Comparison of ENCODE assay signal across 21 mouse cellular contexts in the genomic region with DNA sequence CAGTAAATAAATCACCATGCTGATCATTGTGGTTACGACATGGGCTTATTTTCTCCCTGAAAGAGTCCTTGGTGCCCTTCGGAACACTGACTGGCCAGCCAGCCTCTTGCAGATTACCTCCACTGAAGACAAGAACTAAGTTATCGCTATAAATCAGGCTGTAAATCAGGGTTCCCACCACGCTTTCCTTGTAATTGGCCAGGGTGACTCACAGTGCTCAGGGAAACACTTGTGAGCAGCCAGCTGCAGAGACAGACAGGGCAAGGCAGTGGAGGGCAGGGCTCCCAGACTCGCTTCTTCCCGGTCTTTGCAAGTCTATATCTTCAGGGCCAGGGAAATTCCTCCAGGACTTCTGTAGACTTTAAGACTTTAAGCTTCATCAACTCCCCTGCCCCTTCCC. TPM values are rescaled to one million over a fixed set of nuclear protein-coding genes. Genes with fewer than 3 reads are reported as not detected.
DNase-seq lines count a peak whose midpoint lies in the region; ATAC-seq lines count a peak whose summit lies in the region.
"Had no signal": no experiment of that assay in that cellular context is flagged by ENCODE, and none has a peak within 500 bp of the region (broad histone marks: within the 10 kb centered on the region; RNA-seq: fewer than 3 reads in every experiment).

No protein-coding gene starts in this region.

- H3K4me3 ChIP-seq in neural tube, embryonic 14.5 days (ENCODE audit: low read depth, low read length): no peak overlapping the region
- no peak overlapping the region for H3K4me3 ChIP-seq in intestine, embryonic 15.5 days (replicated peaks)
- no peak overlapping the region for H3K4me3 ChIP-seq in forebrain, embryonic 11.5 days (ENCODE audit: low read depth, low read length)
- H3K4me3 ChIP-seq: embryonic facial prominence, embryonic 12.5 days; heart, embryonic 13.5 days; midbrain, embryonic 10.5 days; neural tube, embryonic 15.5 days had no signal

- DNase-seq in adrenal gland, adult 2 months: peak; percentile 69
- no peak for DNase-seq in adrenal gland, adult 18-20 months (ENCODE audit: low spot score in 2 of 2)
- no peak for DNase-seq in neural tube, embryonic 10.5 days (ENCODE audit: extremely low spot score, low spot score)
- DNase-seq in forebrain, embryonic 11.5 days (ENCODE audit: low spot score): no peak
- no peak for DNase-seq in lung, adult 18-20 months
- DNase-seq in natural killer cell, adult 2 months (ENCODE audit: low spot score in 2 of 2): no peak
- DNase-seq: cerebellum, adult 8-10 months; heart, postnatal 4 days; kidney, adult 9 months; lung, embryonic 14.5 days; lung, postnatal 4 days; right cerebral cortex, postnatal 4 days; thymus, adult 2 months had no signal

- no peaks in the 10 kb centered on the region for H3K27me3 ChIP-seq in neural tube, embryonic 14.5 days (ENCODE audit: control insufficient read depth, insufficient read depth, low read length)
- H3K27me3 ChIP-seq in intestine, embryonic 15.5 days (replicated peaks): no peaks in the 10 kb centered on the region
- no peaks in the 10 kb centered on the region for H3K27me3 ChIP-seq in forebrain, embryonic 11.5 days (ENCODE audit: control insufficient read depth, insufficient read depth, low read length)
- H3K27me3 ChIP-seq: embryonic facial prominence, embryonic 12.5 days; heart, embryonic 13.5 days; neural tube, embryonic 15.5 days had no signal

- no peak overlapping the region for H3K27ac ChIP-seq in neural tube, embryonic 14.5 days (ENCODE audit: low read depth, low read length)
- H3K27ac ChIP-seq in intestine, embryonic 15.5 days: peak overlapping the region; percentile 51
- no peak overlapping the region for H3K27ac ChIP-seq in forebrain, embryonic 11.5 days (ENCODE audit: low read depth, low read length)
- H3K27ac ChIP-seq: embryonic facial prominence, embryonic 12.5 days; heart, embryonic 13.5 days; midbrain, embryonic 10.5 days; neural tube, embryonic 15.5 days had no signal

- no peaks in the 10 kb centered on the region for H3K36me3 ChIP-seq in neural tube, embryonic 14.5 days (ENCODE audit: control insufficient read depth, insufficient read depth, low read length)
- H3K36me3 ChIP-seq in intestine, embryonic 15.5 days: no peaks in the 10 kb centered on the region
- no peaks in the 10 kb centered on the region for H3K36me3 ChIP-seq in forebrain, embryonic 11.5 days (ENCODE audit: control insufficient read depth, insufficient read depth, low read length)
- H3K36me3 ChIP-seq: embryonic facial prominence, embryonic 12.5 days; heart, embryonic 13.5 days; midbrain, embryonic 10.5 days; neural tube, embryonic 15.5 days had no signal

- no peaks in the 10 kb centered on the region for H3K4me1 ChIP-seq in neural tube, embryonic 14.5 days (ENCODE audit: control insufficient read depth, insufficient read depth, low read length)
- H3K4me1 ChIP-seq in intestine, embryonic 15.5 days (replicated peaks): peaks cover 4% of the 10 kb centered on the region; the same call in 1 of the 2 replicates
- H3K4me1 ChIP-seq in forebrain, embryonic 11.5 days (replicated peaks; ENCODE audit: control insufficient read depth, insufficient read depth, low read length): no peaks in the 10 kb centered on the region
- H3K4me1 ChIP-seq: embryonic facial prominence, embryonic 12.5 days; heart, embryonic 13.5 days; midbrain, embryonic 10.5 days had no signal

- H3K4me2 ChIP-seq in neural tube, embryonic 14.5 days (ENCODE audit: low read depth, low read length): no peak overlapping the region
- H3K4me2 ChIP-seq in intestine, embryonic 15.5 days (replicated peaks): peak overlapping the region; percentile 26
- no peak overlapping the region for H3K4me2 ChIP-seq in forebrain, embryonic 11.5 days (ENCODE audit: low read depth, low read length, severe bottlenecking)
- H3K4me2 ChIP-seq: embryonic facial prominence, embryonic 12.5 days; heart, embryonic 13.5 days; lung, embryonic 14.5 days; neural tube, embryonic 15.5 days had no signal

- H3K9me3 ChIP-seq in neural tube, embryonic 14.5 days (ENCODE audit: control insufficient read depth, low read length): no peaks in the 10 kb centered on the region
- H3K9me3 ChIP-seq in intestine, embryonic 15.5 days: no peaks in the 10 kb centered on the region
- H3K9me3 ChIP-seq in forebrain, embryonic 11.5 days (ENCODE audit: control insufficient read depth, low read length): no peaks in the 10 kb centered on the region
- H3K9me3 ChIP-seq: embryonic facial prominence, embryonic 12.5 days; heart, embryonic 13.5 days; midbrain, embryonic 10.5 days; neural tube, embryonic 15.5 days had no signal

- H3K9ac ChIP-seq in neural tube, embryonic 14.5 days (replicated peaks; ENCODE audit: low read depth, low read length): no peak overlapping the region
- H3K9ac ChIP-seq in intestine, embryonic 15.5 days: no peak overlapping the region
- no peak overlapping the region for H3K9ac ChIP-seq in forebrain, embryonic 11.5 days (ENCODE audit: low read length)
- H3K9ac ChIP-seq: embryonic facial prominence, embryonic 12.5 days; heart, embryonic 13.5 days; lung, embryonic 14.5 days; neural tube, embryonic 15.5 days had no signal

- peak; percentile 60; the same call in 1 of the 2 replicates for ATAC-seq in neural tube, embryonic 14.5 days (ENCODE audit: low read depth)
- ATAC-seq in intestine, embryonic 15.5 days: peak; percentile 92
- no peak for ATAC-seq in forebrain, embryonic 11.5 days (replicated peaks; ENCODE audit: low FRiP score)
- ATAC-seq: forebrain, embryonic 16.5 days; hindbrain, embryonic 16.5 days had no signal

- WGBS in neural tube, embryonic 14.5 days: 6% methylated on average over 6 of the region's 6 CpGs
- WGBS in intestine, embryonic 15.5 days: 19% methylated on average over 6 of the region's 6 CpGs
- WGBS in forebrain, embryonic 11.5 days: 80% methylated on average over 6 of the region's 6 CpGs

RNA-seq across cellular contexts. Expression of gene Egln3, which starts 10.8 kb away (rescaled TPM):
- total RNA-seq in adrenal gland, adult 2 months (2021): 1 to 10 TPM; 5.2 to 7.9 TPM
- polyA plus RNA-seq in adrenal gland, adult 2 months (2012; rRNA removed): 2.1 and 4.9 TPM in 2 replicates
- 10 to 100 TPM in 1 of 2 experiments, 1 to 10 TPM in 1; 7.8 to 11.4 TPM for total RNA-seq in adrenal gland, adult 18-20 months (2021)
- 7.5 and 7.9 TPM in 2 replicates for polyA plus RNA-seq in neural tube, embryonic 14.5 days (2014; fragmentation: Nextera tagmentation; extraction: Ambion mirVana)
- polyA plus RNA-seq in intestine, embryonic 15.5 days (2015; fragmentation: Nextera tagmentation; extraction: Ambion mirVana): 54.2 and 57.9 TPM in 2 replicates
- 4.0 and 4.1 TPM in 2 replicates for polyA plus RNA-seq in forebrain, embryonic 11.5 days (2014; fragmentation: Nextera tagmentation; extraction: Ambion mirVana)
